ENCODE assay signal across 15 mouse cellular contexts in the genomic region with DNA sequence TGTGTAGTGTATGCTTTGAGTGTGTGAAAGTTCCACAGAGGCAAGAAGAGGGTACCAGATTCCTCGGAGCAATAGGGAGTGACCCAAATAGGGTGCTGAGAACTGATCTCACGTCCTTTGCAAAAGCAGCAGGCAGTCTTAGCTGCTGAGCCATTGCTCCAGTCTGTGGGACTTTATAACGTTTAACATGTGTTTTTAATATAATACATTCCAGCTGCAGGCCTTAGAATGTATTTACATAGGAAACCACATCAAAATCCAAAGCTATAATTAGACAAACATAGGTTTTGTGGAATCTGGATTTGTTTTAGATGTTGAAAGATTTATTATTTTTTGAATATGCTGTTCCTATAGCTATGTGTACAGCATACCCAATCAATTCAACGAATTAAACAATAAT.
"Had no signal": no experiment of that assay in that cellular context is flagged by ENCODE, and none has a peak within 500 bp of the region (broad histone marks: within the 10 kb centered on the region; RNA-seq: fewer than 3 reads in every experiment).

No protein-coding gene starts in this region.

- H3K27ac ChIP-seq: kidney, embryonic 15.5 days; left cerebral cortex, adult 2 months; liver, embryonic 13.5 days; midbrain, embryonic 10.5 days; neural tube, embryonic 13.5 days; stomach, embryonic 15.5 days had no signal

- H3K4me2 ChIP-seq: kidney, embryonic 15.5 days; liver, embryonic 13.5 days; neural tube, embryonic 13.5 days; stomach, embryonic 15.5 days had no signal

- DNase-seq: kidney, adult 18-20 months; kidney, postnatal 25 days; liver; liver, embryonic 13.5 days; liver, postnatal 0 days; retina, postnatal 1 day; right cerebral cortex, postnatal 4 days; spleen, adult 18-20 months; thymus, postnatal 36 days had no signal

- H3K4me3 ChIP-seq: kidney, embryonic 15.5 days; left cerebral cortex, adult 2 months; liver, embryonic 13.5 days; midbrain, embryonic 10.5 days; neural tube, embryonic 13.5 days; stomach, embryonic 15.5 days had no signal

- H3K27me3 ChIP-seq: kidney, embryonic 15.5 days; liver, embryonic 13.5 days; neural tube, embryonic 13.5 days; stomach, embryonic 15.5 days had no signal

- H3K36me3 ChIP-seq: kidney, embryonic 15.5 days; liver, embryonic 13.5 days; stomach, embryonic 15.5 days had no signal

- ATAC-seq: liver, postnatal 0 days; midbrain, embryonic 16.5 days had no signal

- H3K9me3 ChIP-seq: kidney, embryonic 15.5 days; liver, embryonic 13.5 days; midbrain, embryonic 10.5 days; neural tube, embryonic 13.5 days; stomach, embryonic 15.5 days had no signal

- H3K4me1 ChIP-seq: kidney, embryonic 15.5 days; liver, embryonic 13.5 days; midbrain, embryonic 10.5 days; neural tube, embryonic 13.5 days; stomach, embryonic 15.5 days had no signal

- H3K9ac ChIP-seq: kidney, embryonic 15.5 days; liver, embryonic 13.5 days; liver, postnatal 0 days; neural tube, embryonic 13.5 days; stomach, embryonic 15.5 days had no signal
